Mouse (Mus musculus): ENCODE results near the gene Il12rb2. TPM values are rescaled to one million over a fixed set of nuclear protein-coding genes. Genes with fewer than 3 reads are reported as not detected.
A peak's percentile ranks its signal among the peaks of the same experiment; 100 is the strongest.

Gene Il12rb2
- polyA plus RNA-seq, 1 experiment from 2014 or later, result 0.02 TPM

DNA sequence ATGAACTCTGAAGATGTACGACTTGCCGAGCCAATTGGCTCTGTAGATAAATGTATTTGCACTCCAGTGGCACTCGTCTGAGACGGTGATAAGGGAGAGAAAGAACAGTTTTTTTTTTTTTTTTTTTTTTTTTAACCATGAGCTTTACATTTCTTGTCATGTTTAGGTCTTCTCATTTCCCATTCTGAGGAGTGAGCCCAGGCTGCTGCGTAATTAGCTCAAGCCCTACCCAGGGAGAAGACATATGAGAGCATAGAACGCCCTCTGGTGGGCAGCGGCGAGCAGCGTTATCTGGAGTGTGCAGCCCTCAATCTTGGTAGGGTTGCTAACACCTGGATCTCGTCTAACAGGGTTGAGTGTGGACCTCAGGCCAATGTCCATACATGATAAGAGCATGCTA, 57.5 kb downstream of the Il12rb2 start:
- ATAC-seq (ENCODE audit: low FRiP score, low TSS enrichment) (peak; percentile 77), DNase-seq (ENCODE audit: low spot score) (peak; percentile 81)
- Histone ChIP-seq H3K27ac (replicated peaks) (no peak overlapping the region), H3K9ac (ENCODE audit: low read length) (no peak overlapping the region), H3K9me3 (ENCODE audit: control insufficient read depth, low read length) (no peaks in the 10 kb centered on the region), H3K4me3 (ENCODE audit: low read depth, low read length) (no peak overlapping the region), H3K4me1 (replicated peaks; ENCODE audit: control insufficient read depth, insufficient read depth) (no peaks in the 10 kb centered on the region), H3K36me3 (ENCODE audit: control insufficient read depth, insufficient read depth, low read length) (no peaks in the 10 kb centered on the region), H3K4me2 (replicated peaks; ENCODE audit: low read depth) (no peak overlapping the region), H3K27me3 (ENCODE audit: control insufficient read depth, insufficient read depth, low read length) (no peaks in the 10 kb centered on the region)
- 20% methylated on average over 10 of the region's 10 CpGs for WGBS
- TF ChIP-seq CTCF (IDR thresholded peaks at IDR 0.05; ENCODE audit: low read depth) (peak; percentile 87), EP300 (optimal IDR thresholded peaks at IDR 0.05) (no peak)

DNA sequence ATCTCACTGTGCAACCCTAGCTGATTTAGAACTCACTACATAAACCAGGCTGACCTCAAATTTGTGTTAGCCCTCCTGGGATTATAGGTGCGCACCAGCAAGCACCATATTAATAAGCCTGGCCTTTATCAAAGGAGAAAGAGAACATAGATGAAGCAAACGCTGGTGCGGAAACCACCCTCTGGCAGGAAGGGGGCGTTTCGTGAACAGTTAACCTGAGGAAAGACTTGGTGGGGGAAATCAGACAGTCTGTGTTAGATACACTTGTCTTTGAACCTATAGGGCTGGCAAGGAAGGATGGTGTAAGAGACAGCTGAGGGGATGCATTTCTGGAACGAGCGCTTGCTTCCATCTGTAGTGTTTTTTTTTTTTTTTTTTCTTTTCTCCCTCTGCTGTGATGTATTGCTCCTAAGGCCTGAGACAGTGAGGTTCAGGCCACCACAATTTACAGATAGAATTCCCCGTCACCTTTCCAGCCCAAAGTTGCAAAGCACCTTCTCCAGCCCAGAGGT, 58.1 kb downstream of the Il12rb2 start:
- Histone ChIP-seq H3K4me2 (replicated peaks; ENCODE audit: low read depth) (no peak overlapping the region), H3K36me3 (ENCODE audit: control insufficient read depth, insufficient read depth, low read length) (no peaks in the 10 kb centered on the region), H3K27ac (replicated peaks) (no peak overlapping the region), H3K4me1 (replicated peaks; ENCODE audit: control insufficient read depth, insufficient read depth) (no peaks in the 10 kb centered on the region), H3K9ac (ENCODE audit: low read length) (no peak overlapping the region), H3K9me3 (ENCODE audit: control insufficient read depth, low read length) (no peaks in the 10 kb centered on the region), H3K27me3 (ENCODE audit: control insufficient read depth, insufficient read depth, low read length) (no peaks in the 10 kb centered on the region), H3K4me3 (ENCODE audit: low read depth, low read length) (no peak overlapping the region)
- ATAC-seq (ENCODE audit: low FRiP score, low TSS enrichment) (no peak), DNase-seq (ENCODE audit: low spot score) (no peak)
- TF ChIP-seq EP300 (optimal IDR thresholded peaks at IDR 0.05) (no peak), CTCF (IDR thresholded peaks at IDR 0.05; ENCODE audit: low read depth) (no peak)
- WGBS, result 75% methylated on average over 8 of the region's 8 CpGs

DNA sequence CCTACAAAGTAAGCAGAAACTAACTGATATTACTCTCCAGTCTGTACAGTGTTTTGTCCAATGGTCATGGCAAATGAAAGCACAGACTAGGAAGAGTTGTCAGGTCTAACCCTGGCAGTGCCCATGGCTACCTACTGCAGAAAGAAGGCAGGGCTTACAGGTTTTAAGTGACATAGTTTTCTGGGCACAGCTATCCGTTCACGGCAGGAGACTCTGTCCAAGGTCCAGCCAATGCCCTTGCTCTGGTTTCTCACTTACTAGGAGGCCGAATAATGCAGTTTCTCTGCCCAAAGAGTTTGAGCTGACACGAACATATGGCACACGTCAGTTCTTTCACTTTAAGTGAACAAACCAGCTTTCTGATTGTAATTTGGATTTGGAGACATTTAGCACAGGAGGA, 58.9 kb downstream of the Il12rb2 start:
- Histone ChIP-seq H3K9me3 (ENCODE audit: control insufficient read depth, low read length) (no peaks in the 10 kb centered on the region), H3K27me3 (ENCODE audit: control insufficient read depth, insufficient read depth, low read length) (no peaks in the 10 kb centered on the region), H3K4me1 (replicated peaks; ENCODE audit: control insufficient read depth, insufficient read depth) (no peaks in the 10 kb centered on the region), H3K36me3 (ENCODE audit: control insufficient read depth, insufficient read depth, low read length) (no peaks in the 10 kb centered on the region), H3K4me3 (ENCODE audit: low read depth, low read length) (no peak overlapping the region), H3K27ac (replicated peaks) (no peak overlapping the region), H3K9ac (ENCODE audit: low read length) (no peak overlapping the region), H3K4me2 (replicated peaks; ENCODE audit: low read depth) (no peak overlapping the region)
- DNase-seq (ENCODE audit: low spot score) (no peak), ATAC-seq (ENCODE audit: low FRiP score, low TSS enrichment) (no peak)
- TF ChIP-seq EP300 (optimal IDR thresholded peaks at IDR 0.05) (no peak), CTCF (IDR thresholded peaks at IDR 0.05; ENCODE audit: low read depth) (no peak)
- 52% methylated on average over 5 of the region's 5 CpGs for WGBS

DNA sequence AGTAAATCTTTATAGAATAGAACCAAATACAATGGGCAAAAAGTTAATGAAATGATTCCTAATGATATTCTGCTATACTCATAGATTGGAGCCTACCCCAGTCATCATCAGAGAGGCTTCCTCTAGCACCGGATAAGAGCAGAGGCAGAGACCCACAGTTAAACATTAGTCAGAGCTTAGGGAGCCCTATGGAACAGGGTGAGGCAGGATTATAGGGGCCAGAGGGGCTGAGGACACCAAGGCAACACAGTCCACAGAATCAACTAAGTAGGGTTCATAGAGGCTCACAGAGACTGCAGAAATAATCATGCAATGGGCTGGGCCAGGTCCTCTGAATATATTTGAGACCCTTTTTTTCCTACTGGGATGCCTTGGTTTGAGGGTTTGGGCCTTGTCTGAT, 61.3 kb downstream of the Il12rb2 start:
- H3K4me3 ChIP-seq (ENCODE audit: low read depth, low read length), result no peak overlapping the region
- no peak for ATAC-seq (ENCODE audit: low FRiP score, low TSS enrichment)
- no peaks in the 10 kb centered on the region for H3K4me1 ChIP-seq (replicated peaks; ENCODE audit: control insufficient read depth, insufficient read depth)
- H3K4me2 ChIP-seq (replicated peaks; ENCODE audit: low read depth), result no peak overlapping the region
- no peaks in the 10 kb centered on the region for H3K36me3 ChIP-seq (ENCODE audit: control insufficient read depth, insufficient read depth, low read length)
- no peaks in the 10 kb centered on the region for H3K9me3 ChIP-seq (ENCODE audit: control insufficient read depth, low read length)
- no peak overlapping the region for H3K27ac ChIP-seq (replicated peaks)
- no peak for TF ChIP-seq EP300 (optimal IDR thresholded peaks at IDR 0.05)
- no peak for TF ChIP-seq CTCF (IDR thresholded peaks at IDR 0.05; ENCODE audit: low read depth)
- WGBS, result 60% methylated on average over 1 of the region's 1 CpGs
- H3K27me3 ChIP-seq (ENCODE audit: control insufficient read depth, insufficient read depth, low read length), result no peaks in the 10 kb centered on the region
- H3K9ac ChIP-seq (ENCODE audit: low read length), result no peak overlapping the region
- no peak for DNase-seq (ENCODE audit: low spot score)

DNA sequence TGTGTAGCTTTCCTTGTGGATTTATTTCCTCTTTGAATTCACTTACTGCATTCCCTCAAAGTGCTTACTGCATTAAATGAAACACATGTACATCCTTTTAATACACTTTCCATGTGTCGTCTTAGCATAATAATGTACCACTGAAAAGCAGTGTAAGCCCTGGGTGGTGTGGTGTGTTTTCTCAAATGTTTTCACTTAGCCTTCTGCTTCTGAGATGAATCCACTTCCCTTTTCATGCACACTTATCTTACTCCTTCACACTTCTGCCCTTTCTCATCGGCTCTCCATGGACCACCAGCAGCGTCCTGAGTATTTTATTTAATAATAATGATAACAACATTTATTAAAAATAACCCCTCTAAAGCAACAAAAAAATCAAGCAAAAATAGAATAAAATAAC, 66.2 kb downstream of the Il12rb2 start:
- Histone ChIP-seq H3K4me1 (replicated peaks; ENCODE audit: control insufficient read depth, insufficient read depth) (no peaks in the 10 kb centered on the region), H3K9ac (ENCODE audit: low read length) (no peak overlapping the region), H3K9me3 (ENCODE audit: control insufficient read depth, low read length) (no peaks in the 10 kb centered on the region), H3K4me3 (ENCODE audit: low read depth, low read length) (no peak overlapping the region), H3K4me2 (replicated peaks; ENCODE audit: low read depth) (no peak overlapping the region), H3K27ac (replicated peaks) (no peak overlapping the region), H3K27me3 (ENCODE audit: control insufficient read depth, insufficient read depth, low read length) (no peaks in the 10 kb centered on the region), H3K36me3 (ENCODE audit: control insufficient read depth, insufficient read depth, low read length) (no peaks in the 10 kb centered on the region)
- TF ChIP-seq EP300 (optimal IDR thresholded peaks at IDR 0.05), result no peak
- TF ChIP-seq CTCF (IDR thresholded peaks at IDR 0.05; ENCODE audit: low read depth), result no peak
- DNase-seq (ENCODE audit: low spot score), result no peak
- WGBS, result 78% methylated on average over 3 of the region's 3 CpGs
- no peak for ATAC-seq (ENCODE audit: low FRiP score, low TSS enrichment)

DNA sequence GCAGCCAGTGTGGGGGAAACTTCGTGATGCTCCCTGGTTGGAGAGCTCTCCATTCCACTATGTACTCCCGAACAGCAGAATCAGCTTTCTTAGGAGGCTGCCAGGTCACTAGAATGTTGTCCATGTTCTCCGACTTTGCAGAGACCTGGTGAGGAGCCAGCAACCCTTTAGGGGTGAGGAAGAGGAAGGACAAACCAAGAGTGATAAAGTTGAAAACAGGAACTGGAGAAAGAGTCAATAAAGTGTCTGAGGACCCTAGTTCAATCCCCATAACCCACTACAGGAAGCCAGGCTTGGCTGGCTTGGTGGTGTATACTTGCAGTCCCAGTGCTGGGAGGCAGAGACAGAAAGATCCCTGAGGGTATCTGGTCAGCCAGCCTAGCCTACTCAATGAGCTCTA, 67.0 kb downstream of the Il12rb2 start:
- H3K27ac ChIP-seq (replicated peaks), result no peak overlapping the region
- no peaks in the 10 kb centered on the region for H3K27me3 ChIP-seq (ENCODE audit: control insufficient read depth, insufficient read depth, low read length)
- ATAC-seq (ENCODE audit: low FRiP score, low TSS enrichment) (no peak), DNase-seq (ENCODE audit: low spot score) (no peak)
- H3K9ac ChIP-seq (ENCODE audit: low read length), result no peak overlapping the region
- H3K4me3 ChIP-seq (ENCODE audit: low read depth, low read length), result no peak overlapping the region
- H3K36me3 ChIP-seq (ENCODE audit: control insufficient read depth, insufficient read depth, low read length), result no peaks in the 10 kb centered on the region
- H3K4me2 ChIP-seq (replicated peaks; ENCODE audit: low read depth), result no peak overlapping the region
- 77% methylated on average over 3 of the region's 3 CpGs for WGBS
- H3K9me3 ChIP-seq (ENCODE audit: control insufficient read depth, low read length), result no peaks in the 10 kb centered on the region
- H3K4me1 ChIP-seq (replicated peaks; ENCODE audit: control insufficient read depth, insufficient read depth), result no peaks in the 10 kb centered on the region
- TF ChIP-seq CTCF (IDR thresholded peaks at IDR 0.05; ENCODE audit: low read depth), result no peak
- TF ChIP-seq EP300 (optimal IDR thresholded peaks at IDR 0.05), result no peak
